Mouse (Mus musculus) forelimb bud, embryonic 11.5 days (tissue): Measurements from ENCODE around the gene Obsl1.

Experiments used
- DNase-seq: peaks from one replicate; pipeline ENCODE4 v3.0.0-alpha.2; 2012; ENCODE audit warnings: low read depth, low spot score

Gene Obsl1

DNA sequence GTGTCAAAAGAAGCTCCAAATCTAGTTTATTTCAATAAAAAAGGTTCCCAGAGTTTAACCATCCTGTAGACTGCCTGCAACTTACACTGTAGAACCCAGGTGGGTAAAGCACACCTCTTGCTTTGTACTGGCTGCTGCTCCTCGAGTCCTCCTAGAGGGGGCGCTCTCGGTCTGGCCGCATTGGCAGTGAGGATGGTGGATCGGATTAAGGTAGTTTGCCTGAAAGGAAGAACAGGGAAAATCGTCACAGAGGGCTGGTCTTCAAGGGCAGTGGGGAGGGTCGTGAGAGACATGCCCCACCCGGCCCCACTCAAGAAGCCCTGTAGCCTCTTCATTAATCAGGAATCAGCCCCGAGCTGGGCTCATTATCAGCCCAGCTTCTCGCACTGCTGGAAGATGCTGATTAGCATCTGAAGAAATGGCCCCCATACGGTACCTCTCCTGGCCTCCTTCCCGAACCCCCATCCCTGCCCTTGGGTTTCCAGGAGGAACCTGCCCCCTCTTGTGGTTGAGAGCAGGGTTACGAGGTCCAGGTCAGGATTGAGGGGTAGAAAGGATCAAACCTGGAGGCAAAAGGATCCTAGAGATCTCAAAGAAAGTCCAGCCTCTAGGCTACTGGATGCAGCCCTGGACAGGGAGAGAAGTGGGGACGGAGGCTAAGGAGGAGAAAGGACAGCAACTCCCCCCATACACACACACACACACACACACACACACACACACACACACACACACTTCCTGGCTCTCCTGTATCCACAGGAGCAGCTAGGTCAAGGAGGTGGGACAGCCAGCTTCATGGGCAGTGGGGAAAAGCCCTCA is 49.3 kb downstream of the Obsl1 start:
- no peak for DNase-seq

DNA sequence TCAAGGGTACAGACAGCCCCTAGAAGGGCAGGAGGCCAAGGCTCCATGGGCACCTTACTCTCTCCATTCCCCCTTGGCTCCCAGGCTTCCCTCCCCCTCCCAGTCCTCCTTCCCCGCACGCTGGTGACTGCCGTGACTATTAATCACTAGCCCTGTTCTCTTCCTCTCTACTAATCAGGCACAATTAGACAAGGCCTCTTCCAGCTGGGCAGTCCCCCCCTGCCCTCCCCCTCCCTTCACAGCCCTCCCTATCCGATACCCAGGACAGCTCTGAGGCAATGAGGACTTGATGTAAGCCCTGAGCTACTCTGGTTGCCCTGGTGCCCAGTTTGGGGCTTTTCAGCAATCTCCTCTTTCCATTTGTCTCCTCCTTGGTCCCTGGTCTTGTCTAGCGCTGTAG is 50.3 kb downstream of the Obsl1 start:
- DNase-seq = no peak

DNA sequence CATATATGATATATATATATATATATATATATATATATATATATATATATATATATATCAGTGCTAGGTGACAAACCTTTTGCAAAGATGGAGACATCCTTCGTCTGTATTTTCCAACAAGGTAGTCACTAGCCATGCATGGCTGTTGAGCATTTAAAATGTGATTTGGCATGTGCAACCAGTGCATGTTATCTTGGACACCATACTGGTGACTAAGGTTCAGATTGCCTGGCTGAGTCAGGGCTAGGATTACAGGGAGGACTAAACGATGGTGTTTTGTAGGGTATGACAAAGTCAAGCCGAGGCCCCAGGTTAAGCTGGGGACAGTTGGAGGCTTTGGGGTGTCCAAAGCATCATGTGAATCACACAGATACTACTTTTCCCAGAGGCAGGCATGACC is 50.8 kb downstream of the Obsl1 start:
- no peak for DNase-seq

DNA sequence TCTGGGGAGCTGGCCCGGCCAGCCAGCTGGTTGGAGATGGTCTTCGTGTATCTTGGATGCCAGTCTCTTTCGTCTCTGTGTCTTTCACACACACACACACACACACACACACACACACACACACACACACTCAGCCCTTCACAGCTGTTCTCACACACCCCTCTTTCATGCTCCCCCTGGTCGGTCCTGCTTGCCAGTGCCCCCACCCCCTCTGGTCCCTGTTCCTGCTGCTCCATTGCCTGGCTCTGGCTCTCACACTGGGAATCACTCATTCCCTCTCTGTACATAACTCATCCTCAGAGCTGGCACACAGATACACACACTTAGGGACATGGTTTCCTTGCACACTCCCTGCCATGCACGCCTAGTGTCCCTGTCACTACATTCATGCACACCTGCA is 54.4 kb downstream of the Obsl1 start:
- DNase-seq = no peak

DNA sequence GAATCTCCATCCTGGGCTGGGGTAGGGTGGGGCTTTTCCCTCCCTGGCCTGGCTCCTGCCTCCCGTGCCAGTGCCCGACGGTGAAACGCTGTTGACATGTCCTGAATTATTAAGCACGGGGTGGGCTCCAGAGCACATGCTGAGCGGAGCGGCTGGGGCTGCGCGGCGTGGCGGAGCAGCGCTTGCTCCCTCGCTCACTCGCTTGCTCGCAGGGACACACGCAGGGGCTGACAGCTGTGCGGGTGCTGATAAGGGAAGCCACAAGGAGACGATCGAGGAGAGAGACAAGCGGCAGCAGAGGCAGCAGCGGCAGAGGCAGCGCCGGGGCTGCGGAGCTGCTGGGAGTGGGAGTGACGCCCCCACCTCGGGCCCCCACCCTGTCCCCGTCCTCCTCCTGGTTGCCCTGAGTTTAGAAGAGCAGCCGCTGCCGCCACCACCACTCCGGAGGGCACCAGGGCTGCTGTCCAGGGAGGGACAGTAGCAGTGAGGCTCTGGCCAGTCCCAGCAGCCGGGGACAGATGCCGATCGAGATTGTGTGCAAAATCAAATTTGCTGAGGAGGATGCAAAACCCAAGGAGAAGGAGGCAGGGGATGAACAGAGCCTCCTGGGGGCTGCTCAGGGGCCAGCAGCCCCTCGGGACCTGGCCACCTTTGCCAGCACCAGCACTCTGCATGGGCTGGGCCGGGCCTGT is 55.8 kb downstream of the Obsl1 start, which contains the start of gene Asic4:
Gene Asic4 (plus strand): TSS at position 123 of the 692 bp plus-strand sequence.
- no peak for DNase-seq

DNA sequence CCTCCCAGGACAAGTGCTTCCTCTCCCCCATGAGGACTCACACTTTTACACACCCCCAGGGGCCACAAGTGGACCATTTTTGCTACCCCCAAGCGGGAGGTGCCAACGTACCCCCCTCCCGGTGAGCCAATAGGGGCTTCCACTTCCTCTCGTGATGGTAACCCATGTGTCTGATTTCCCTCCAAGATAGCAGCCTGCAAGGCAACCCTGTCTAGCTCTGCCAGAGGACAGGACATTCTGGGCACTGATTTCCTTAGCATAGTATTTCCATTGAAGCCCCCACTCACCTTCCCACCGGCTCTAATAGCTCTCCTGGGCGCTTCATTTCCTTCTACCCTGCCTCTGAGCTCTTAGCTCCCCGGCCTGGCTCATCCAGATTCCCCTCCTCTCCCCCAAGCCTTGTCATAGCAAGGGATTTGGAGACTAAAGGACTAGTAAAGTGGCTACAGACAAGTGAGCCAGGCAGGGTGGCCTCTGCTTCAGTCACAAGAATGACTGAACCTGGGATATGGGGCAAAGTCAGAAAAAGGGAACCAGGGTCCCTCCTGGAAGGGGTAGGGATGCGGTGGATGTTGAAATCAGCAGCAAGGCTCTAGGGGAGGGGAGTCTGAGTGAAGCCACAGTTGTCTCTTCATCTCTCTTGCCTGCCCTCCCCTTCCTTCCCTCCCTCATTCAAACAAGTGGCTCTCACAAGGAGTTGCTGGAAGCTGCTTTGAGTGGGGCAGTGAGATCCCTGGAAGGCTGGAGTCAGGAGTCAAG is 56.7 kb downstream of the Obsl1 start:
- DNase-seq = no peak

DNA sequence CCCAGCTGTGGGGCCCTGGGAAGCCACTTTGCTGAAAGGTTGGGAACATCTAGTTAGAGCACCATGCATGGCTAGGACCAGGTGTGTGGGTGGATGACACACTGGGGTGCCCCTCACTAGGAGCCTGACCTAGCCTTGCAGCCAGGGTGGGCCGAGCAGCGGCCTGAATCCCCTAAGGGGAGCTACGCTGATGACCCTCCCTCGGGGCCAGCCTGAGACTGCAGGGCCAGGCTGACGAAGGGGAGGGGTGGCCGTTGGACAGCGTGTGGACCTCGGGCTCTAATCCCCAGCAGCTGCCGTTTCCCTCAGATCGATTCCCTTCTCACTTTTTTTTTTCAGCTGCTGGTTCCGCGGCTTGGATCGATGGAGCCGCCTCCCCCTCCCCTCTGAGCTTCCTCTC is 57.3 kb downstream of the Obsl1 start:
- DNase-seq = no peak

DNA sequence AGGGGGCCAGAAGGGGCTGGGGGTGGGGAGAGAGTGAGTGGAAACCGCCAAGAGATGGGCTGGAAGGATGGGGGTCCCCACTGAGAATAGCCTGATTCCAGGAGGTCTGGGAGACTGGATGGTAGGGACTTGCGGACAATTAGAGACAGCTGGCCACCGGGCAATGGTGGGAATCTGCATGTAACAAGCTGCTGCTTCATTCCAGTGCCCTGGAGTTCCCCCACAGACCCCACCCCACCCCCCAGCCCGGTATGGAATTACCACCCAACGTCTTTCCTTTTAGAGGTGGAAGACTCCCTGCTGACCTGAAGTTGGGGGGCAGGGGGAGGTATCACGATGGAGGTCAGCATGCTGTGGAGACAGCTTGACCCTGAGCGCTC is 58.2 kb downstream of the Obsl1 start:
- no peak for DNase-seq

DNA sequence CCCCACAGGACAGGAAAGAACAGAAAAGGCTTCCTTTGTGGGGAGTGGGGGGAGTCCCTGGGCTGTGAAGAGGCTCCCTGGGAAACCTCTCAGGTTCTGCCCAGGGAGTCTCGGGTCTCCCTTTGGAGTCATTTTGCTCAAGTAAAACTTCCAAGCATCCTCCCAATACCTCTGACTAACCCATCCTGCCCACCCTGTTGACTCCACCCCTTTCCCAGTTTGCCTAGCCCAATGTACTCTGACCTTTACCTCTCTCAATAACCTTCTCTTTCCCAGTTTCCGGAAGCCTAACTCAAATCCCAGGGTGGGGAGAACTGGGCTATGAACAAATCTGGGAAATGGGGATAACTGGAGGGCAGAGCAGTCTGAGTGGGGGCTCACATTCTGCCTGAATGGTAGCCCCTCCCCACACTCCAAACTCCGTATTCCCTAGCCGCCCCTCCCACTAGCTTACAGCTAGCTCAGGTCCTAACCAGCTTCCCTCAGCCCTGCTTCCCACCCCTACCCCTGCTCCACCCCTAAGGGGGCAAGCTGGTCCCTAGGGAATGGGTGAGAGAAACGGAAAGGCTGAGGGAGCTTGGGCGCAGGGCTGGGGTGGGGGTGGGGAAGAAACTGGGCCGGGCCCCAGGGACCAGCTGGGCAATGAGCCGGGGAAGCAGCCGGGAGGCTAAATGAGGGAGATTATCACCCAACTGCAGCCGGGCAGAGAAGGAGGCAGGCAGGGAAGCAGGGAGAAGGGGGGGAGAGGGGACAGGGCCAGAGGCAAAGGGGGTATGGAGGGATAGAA is 58.8 kb downstream of the Obsl1 start:
- no peak for DNase-seq

DNA sequence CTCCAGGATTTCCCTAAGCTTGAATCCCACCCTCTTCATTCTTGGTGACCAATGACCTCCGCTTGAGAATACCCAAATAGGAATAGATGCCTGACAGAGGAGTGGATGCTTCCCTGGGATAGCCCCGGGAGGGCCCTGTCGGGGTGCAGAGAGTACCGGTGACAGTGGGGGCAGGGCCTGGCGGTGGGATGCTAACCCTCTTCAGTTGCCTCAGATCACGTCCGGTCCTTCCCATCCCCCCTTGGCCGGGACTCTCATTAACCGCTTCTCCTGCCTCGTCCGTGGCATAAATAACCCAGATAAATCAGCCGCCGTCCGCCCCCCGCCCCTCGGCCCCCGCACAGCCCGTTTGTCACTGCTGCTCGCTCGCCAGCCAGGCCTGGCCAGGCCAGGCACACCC is 59.6 kb downstream of the Obsl1 start:
- DNase-seq = no peak

DNA sequence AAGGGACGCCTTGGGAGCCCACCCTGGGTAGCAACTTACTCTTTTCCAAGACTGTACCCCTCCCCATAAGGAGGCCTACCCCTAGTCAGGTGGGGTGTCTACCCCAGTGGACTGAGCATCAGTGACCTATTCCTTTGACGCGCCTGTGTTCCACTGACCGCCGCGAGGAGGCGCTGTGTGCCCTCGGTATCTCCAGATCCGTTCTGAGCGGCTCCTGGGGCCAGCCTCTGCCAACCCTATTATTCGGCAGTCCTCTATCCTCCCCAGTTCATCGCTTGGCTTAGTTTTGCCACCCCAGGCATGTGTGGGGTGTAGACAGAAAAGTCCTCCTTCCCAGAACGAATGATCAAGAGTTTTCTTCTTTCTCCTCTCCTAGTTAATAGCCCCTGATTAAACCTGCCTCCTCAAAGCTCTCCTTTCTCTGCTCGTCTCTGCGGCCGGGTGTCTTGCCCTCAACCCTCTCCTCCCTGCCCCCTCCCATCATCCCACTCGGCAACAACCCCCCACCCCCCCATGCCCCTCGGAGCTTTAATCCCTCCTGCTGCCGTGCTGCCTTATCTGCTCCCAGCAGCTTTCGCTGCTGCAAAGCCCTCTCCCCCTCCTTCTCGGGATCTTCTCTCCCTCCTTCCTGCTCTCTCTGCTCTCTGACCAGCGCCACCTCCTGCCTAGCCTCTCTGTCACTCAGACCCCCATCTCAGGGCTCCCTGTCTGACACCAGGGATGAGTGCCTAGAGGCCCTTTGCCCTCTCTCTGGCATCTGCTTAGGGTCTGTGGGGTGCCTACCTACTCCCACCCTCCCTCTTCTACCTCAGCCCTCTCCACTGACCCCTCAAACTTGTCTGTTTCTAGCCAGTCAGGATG is 60.3 kb downstream of the Obsl1 start:
- DNase-seq = peak; percentile 70

DNA sequence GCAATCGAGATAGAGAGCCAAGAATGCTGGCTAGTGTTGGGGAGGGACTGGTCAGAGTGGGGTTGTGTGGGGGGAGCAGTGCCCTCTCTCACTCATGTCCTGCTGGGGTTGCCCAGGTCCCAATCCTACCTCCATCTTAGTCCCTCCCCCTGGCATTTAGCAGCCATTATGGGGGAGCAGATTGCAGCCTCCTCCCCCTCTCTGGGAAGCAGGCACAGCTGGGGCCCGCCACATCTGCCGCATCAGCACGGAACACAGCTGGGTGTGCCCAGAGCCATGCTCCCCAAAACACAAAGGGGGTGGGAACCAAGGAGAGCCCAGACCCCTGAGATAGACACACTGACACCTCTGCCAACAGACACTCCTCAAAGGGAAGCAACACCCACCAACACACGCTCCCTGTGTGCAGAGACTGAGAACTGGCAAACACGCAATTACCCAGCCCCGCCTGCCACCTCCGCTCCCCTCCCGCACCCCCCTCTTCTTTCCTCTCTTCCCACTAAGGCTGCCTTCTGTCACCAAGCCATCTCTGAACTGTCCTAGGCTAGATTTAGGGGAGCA is 61.0 kb downstream of the Obsl1 start:
- DNase-seq = no peak

DNA sequence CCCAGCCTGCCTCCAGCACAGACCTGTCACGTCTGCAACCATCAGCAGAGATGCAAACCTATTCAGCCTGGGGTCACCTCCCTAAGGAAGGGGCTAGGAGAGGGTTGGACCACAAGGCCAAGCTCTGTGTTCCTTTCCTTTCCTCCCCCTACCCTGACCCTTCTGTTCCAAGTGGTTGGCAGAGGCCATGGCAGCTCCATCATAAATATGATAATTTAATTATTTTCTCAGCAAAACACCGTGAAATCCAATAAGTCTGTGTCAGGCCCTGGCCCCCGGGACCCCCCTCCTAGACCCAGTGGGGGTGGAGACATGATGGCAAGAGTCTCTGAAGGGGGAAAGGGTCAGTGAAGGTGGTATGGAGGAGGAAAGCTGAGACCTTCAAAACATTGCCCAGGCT is 62.0 kb downstream of the Obsl1 start:
- DNase-seq = no peak

DNA sequence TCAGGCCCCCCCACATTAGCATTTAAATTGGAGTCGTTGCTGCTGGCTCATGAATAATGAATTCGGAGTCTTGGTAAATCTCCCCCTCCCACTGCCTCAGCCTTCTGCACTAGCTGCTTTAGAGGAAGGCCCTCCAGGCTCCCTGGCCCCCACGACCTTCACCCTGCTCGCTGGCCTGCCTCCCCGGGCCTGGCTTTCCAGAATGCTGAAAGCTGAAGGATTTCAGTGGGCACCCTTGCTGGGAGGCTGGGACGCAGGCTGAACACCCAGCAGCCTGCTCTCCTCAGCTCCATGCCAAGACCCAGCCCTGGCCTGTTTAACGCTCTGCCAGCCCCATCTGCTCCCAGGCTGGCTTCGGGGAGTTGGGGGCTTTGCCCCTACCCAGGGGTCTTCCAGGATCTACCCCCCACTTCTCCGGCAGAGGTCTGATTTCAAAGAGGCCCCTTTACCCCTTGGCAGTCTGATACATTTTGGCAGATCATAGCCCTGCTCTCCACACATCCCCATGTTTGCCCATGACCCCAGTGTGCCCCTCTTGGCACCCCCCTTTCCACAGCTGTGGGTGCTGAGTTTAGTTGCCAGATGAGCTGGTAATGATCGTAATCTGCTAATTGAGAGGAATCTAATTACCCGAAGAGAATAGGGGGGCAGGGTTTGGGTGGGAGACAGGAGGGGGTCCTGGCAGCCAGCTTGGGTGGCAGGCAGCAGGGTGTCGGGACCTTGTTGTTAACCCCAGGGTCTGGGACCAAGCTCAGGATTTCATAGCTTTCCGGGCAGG is 62.8 kb downstream of the Obsl1 start:
- DNase-seq = no peak

DNA sequence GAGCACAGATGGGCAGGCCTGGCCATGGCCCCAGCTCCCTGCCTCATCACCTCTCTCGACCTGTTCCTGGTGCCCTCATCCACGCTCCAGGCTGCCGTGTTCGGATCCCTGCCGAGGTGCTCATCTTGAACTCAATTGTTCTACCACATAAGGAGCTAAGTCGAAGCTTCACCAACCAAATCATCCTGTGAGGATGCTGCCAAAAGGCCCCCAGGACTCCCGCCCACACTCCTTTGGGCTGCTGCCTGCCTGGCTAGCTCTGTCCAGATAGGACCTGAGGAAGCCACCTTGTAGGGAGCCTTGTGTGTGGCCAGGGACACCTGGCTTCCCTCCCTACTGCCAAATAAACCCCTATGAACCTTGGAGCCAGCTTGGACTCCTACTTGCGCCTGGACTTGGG is 63.4 kb downstream of the Obsl1 start:
- no peak for DNase-seq

DNA sequence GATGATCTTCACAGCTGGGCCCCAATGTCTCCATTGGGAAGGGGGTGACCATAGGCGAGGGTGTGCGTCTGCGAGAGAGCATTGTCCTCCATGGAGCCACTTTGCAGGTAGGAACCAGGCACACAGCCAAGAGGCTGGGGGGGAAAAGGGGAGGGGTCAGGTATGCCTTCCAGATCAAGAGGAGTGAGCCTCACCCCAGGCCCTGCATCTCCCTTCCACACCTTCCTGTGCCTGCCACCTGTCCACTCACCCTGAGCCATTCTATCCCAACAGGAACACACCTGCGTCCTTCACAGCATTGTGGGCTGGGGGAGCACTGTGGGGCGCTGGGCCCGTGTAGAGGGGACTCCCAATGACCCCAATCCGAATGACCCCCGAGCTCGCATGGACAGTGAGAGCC is 64.1 kb downstream of the Obsl1 start:
- no peak for DNase-seq

DNA sequence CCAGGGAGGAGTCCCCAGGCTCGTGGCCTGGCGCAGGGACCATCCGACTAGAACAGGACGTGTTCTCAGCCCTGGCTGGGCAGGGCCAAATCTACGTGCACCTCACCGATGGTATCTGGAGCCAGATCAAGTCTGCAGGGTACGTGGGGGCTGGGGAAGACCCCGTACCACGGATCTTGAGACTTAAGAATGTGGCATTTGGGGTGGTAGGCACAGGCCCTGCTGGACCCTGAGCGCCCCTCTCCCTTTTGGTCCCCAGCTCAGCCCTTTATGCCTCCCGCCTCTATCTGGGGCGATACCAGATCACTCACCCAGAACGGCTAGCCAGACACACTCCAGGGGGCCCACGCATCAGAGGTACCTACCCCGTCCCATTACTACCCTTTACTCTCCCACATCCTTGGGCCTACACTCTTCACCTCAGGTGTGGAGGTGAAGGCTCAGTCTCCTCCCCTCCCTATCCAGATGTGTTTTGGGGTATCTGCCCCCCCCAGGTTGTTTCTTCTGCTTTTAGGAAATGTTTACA is 64.7 kb downstream of the Obsl1 start:
- no peak for DNase-seq

DNA sequence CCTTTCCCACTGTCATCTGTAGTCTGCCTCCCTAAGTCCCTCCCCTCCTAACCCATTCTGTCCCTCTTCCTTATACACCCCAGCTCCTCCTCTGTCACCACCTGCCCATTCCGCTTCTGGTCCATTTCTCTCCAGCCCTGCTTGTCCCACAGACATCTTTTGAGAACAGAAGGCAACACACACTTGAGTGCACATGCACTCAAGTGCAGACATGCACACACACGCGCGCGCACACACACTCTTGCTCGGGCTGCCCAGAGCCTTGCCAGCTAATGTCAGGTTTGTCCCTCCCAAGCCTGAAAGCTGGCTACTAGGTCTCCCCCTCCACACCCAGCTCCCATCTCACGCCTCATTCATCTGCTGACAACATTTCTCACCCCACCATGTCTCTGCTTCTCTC is 65.6 kb downstream of the Obsl1 start:
- DNase-seq = no peak

DNA sequence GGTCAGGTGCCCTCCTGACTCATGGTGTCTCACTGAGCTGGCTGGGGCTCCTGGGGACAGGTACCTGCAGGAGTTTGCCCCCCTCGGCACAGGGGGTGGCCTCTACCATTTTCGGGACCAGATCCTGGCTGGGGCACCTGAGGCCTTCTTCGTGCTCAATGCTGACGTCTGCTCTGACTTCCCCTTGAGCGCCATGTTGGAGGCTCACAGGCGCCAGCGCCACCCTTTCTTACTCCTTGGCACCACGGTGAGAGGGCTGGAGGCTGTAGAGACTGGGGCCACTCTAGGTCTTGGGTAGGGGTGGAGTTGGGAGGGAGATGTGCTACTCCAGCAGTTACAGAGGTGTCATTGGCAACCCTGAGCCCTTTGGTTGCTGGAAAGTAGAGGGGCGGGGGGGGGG is 67.5 kb downstream of the Obsl1 start:
- DNase-seq = no peak
